15 mouse cellular contexts compared by ENCODE assay signal in the genomic region with DNA sequence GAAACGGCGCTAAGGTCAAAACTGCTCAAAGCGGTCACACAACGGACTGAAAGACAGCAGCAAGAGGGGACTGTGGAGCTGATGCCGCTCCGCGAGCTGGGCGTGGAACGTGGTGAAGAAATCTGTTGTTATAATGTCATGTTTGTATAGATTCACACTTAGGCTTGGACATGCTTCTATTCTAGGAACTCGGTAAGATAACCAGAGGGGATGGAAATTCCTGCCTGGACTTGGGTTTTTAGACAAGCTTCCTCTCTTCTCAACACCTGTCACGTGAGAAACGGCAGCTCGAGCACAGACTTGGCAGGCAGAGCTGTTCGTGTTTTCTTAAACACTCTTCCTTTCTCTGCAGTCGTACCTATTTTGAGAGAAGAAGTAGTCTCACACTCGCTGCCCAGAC.
DNase-seq lines count a peak whose midpoint lies in the region; ATAC-seq lines count a peak whose summit lies in the region.
"Had no signal": no experiment of that assay in that cellular context is flagged by ENCODE, and none has a peak within 500 bp of the region (broad histone marks: within the 10 kb centered on the region; RNA-seq: fewer than 3 reads in every experiment).

No protein-coding gene starts in this region.

- no peaks in the 10 kb centered on the region for H3K9me3 ChIP-seq in embryonic facial prominence, embryonic 15.5 days (replicated peaks)
- H3K9me3 ChIP-seq in heart, embryonic 13.5 days = no peaks in the 10 kb centered on the region
- no peaks in the 10 kb centered on the region for H3K9me3 ChIP-seq in hindbrain, embryonic 13.5 days
- H3K9me3 ChIP-seq: limb, embryonic 13.5 days; stomach, embryonic 15.5 days had no signal

- no peaks in the 10 kb centered on the region for H3K36me3 ChIP-seq in embryonic facial prominence, embryonic 15.5 days
- no peaks in the 10 kb centered on the region for H3K36me3 ChIP-seq in heart, embryonic 13.5 days
- no peaks in the 10 kb centered on the region for H3K36me3 ChIP-seq in hindbrain, embryonic 13.5 days
- H3K36me3 ChIP-seq: limb, embryonic 13.5 days; stomach, embryonic 15.5 days had no signal

- no peak overlapping the region for H3K4me3 ChIP-seq in embryonic facial prominence, embryonic 15.5 days (replicated peaks)
- peak overlapping the region; percentile 42 for H3K4me3 ChIP-seq in heart, embryonic 13.5 days
- no peak overlapping the region for H3K4me3 ChIP-seq in hindbrain, embryonic 13.5 days
- H3K4me3 ChIP-seq: limb, embryonic 13.5 days; stomach, embryonic 15.5 days had no signal

- no peak for ATAC-seq in embryonic facial prominence, embryonic 15.5 days (ENCODE audit: insufficient number of reproducible peaks, low FRiP score, low TSS enrichment, low read depth)
- ATAC-seq in heart, embryonic 13.5 days (ENCODE audit: extremely low read depth, insufficient number of reproducible peaks, low FRiP score, low TSS enrichment) = peak; percentile 37; the same call in 1 of the 2 replicates
- ATAC-seq in hindbrain, embryonic 13.5 days (ENCODE audit: low FRiP score) = no peak
- no peak for ATAC-seq in erythroblast, adult 5-6 weeks (replicated peaks; ENCODE audit: low FRiP score, poor library complexity, severe bottlenecking)
- ATAC-seq: inflammation-experienced regulatory T-cells, adult 6 months had no signal

- no peaks in the 10 kb centered on the region for H3K27me3 ChIP-seq in embryonic facial prominence, embryonic 15.5 days
- no peaks in the 10 kb centered on the region for H3K27me3 ChIP-seq in heart, embryonic 13.5 days (replicated peaks)
- H3K27me3 ChIP-seq in hindbrain, embryonic 13.5 days = no peaks in the 10 kb centered on the region
- H3K27me3 ChIP-seq: limb, embryonic 13.5 days; stomach, embryonic 15.5 days had no signal

- WGBS in embryonic facial prominence, embryonic 15.5 days = 73% methylated on average over 16 of the region's 16 CpGs
- 20% methylated on average over 16 of the region's 16 CpGs for WGBS in heart, embryonic 13.5 days
- 90% methylated on average over 16 of the region's 16 CpGs for WGBS in hindbrain, embryonic 13.5 days

- intact Hi-C loops in left cerebral cortex, postnatal 14 days (cut with DNase I) = loop anchor here (5.0 kb wide), 1 partner anchor 69 kb away; no protein-coding TSS in a partner anchor
- intact Hi-C loops in left cerebral cortex, postnatal 4 days (cut with DNase I) = no loop called here

- H3K9ac ChIP-seq in embryonic facial prominence, embryonic 15.5 days = no peak overlapping the region
- peak overlapping the region; percentile 73 for H3K9ac ChIP-seq in heart, embryonic 13.5 days
- no peak overlapping the region for H3K9ac ChIP-seq in hindbrain, embryonic 13.5 days
- H3K9ac ChIP-seq: limb, embryonic 13.5 days; stomach, embryonic 15.5 days had no signal

- no peaks in the 10 kb centered on the region for H3K4me1 ChIP-seq in embryonic facial prominence, embryonic 15.5 days
- H3K4me1 ChIP-seq in heart, embryonic 13.5 days = peaks cover 14% of the 10 kb centered on the region
- no peaks in the 10 kb centered on the region for H3K4me1 ChIP-seq in hindbrain, embryonic 13.5 days (replicated peaks)
- H3K4me1 ChIP-seq: limb, embryonic 13.5 days; stomach, embryonic 15.5 days had no signal

- peak; percentile 40 to 62 for DNase-seq in left cerebral cortex, postnatal 14 days (ENCODE audit: low spot score in 2 of 2)
- no peak for DNase-seq in left cerebral cortex, postnatal 4 days
- peak; percentile 14 for DNase-seq in lung, postnatal 10 days
- no peak for DNase-seq in embryo, embryonic 10.5 days (ENCODE audit: low spot score)
- DNase-seq: cerebellum, adult 8-10 months; gastrocnemius, postnatal 10 days; kidney, postnatal 25 days had no signal

- H3K4me2 ChIP-seq in embryonic facial prominence, embryonic 15.5 days (replicated peaks) = 0 out of 2 replicates have a peak overlapping the region, but pooled peaks have one; percentile 21
- H3K4me2 ChIP-seq in heart, embryonic 13.5 days = peak overlapping the region; percentile 65
- H3K4me2 ChIP-seq in hindbrain, embryonic 13.5 days = no peak overlapping the region
- H3K4me2 ChIP-seq: limb, embryonic 13.5 days; stomach, embryonic 15.5 days had no signal

- H3K27ac ChIP-seq in embryonic facial prominence, embryonic 15.5 days (replicated peaks) = 0 out of 2 replicates have a peak overlapping the region, but pooled peaks have one; percentile 55
- peak overlapping the region; percentile 89 for H3K27ac ChIP-seq in heart, embryonic 13.5 days (replicated peaks)
- H3K27ac ChIP-seq in hindbrain, embryonic 13.5 days = no peak overlapping the region
- H3K27ac ChIP-seq: limb, embryonic 13.5 days; macrophage; stomach, embryonic 15.5 days had no signal

Comparison
In these comparisons a context has a peak if more than half of its experiments do, and no peak if none do; other contexts are left out.
1. DNase-seq: peak in left cerebral cortex, postnatal 14 days (2 of 2) and lung, postnatal 10 days (single experiment); none in left cerebral cortex, postnatal 4 days (single experiment) and embryo, embryonic 10.5 days (single experiment).